Mouse (Mus musculus): ENCODE data around the gene Adk.

GRCm38 (mm10) chr14:21484693-21485092, 432.3 kb downstream of the Adk start:
- no peak for TF ChIP-seq TAL1 (IDR thresholded peaks at IDR 0.05; ENCODE audit: low read length)
- no peak for TF ChIP-seq GATA1 (IDR thresholded peaks at IDR 0.05; ENCODE audit: low read length)

Data from erythroblast, embryonic 14.5 days (primary cell).